Mouse (Mus musculus): ENCODE data around the gene Olfr1034.
"Not testable (repeated sequence)": the region's sequence is repeated elsewhere in the genome, so short reads cannot be mapped to it uniquely, and the experiment has no call there.

Gene Olfr1034

GRCm38 (mm10) chr2:86045561-86045960 is at the start of gene Olfr1034:
Olfr1034 (plus strand) TSS chr2:86045861.
- DNase-seq (ENCODE audit: low spot score) = no peak

- no peak for DNase-seq (ENCODE audit: low spot score)
These were observed 40.4 kb upstream of the Olfr1034 start, which contains the start of gene Olfr1032 for GRCm38 (mm10) chr2:86005240-86005639. Olfr1032 (plus strand) TSS chr2:86005540.

GRCm38 (mm10) chr2:86020406-86020805 is 25.3 kb upstream of the Olfr1034 start, which contains the start of gene Olfr1033:
Olfr1033 (plus strand) TSS chr2:86020633.
- not testable (repeated sequence) for DNase-seq (ENCODE audit: low spot score)

- not testable (repeated sequence) for DNase-seq (ENCODE audit: low spot score)
These were observed 24.1 kb upstream of the Olfr1034 start for GRCm38 (mm10) chr2:86021518-86021917.

- DNase-seq (ENCODE audit: low spot score) = not testable (repeated sequence)
These were observed 5.1 kb downstream of the Olfr1034 start for GRCm38 (mm10) chr2:86050777-86051176.

- not testable (repeated sequence) for DNase-seq (ENCODE audit: low spot score)
These were observed 18.1 kb downstream of the Olfr1034 start for GRCm38 (mm10) chr2:86063766-86064165.

GRCm38 (mm10) chr2:86070189-86070588 is 24.5 kb downstream of the Olfr1034 start:
- DNase-seq (ENCODE audit: low spot score) = no peak

- DNase-seq (ENCODE audit: low spot score) = not testable (repeated sequence)
These were observed 28.0 kb downstream of the Olfr1034 start, which contains the start of gene Olfr1036 for GRCm38 (mm10) chr2:86073692-86074091. Olfr1036 (plus strand) TSS chr2:86073992.

GRCm38 (mm10) chr2:86080478-86080877 is 34.8 kb downstream of the Olfr1034 start:
- not testable (repeated sequence) for DNase-seq (ENCODE audit: low spot score)

- DNase-seq (ENCODE audit: low spot score) = no peak
These were observed 41.6 kb downstream of the Olfr1034 start, which contains the start of gene Olfr1037 for GRCm38 (mm10) chr2:86087285-86087684. Olfr1037 (minus strand) TSS chr2:86087385.
